Mouse (Mus musculus) heart, embryonic 13.5 days (tissue): ENCODE measurements around the gene Resp18. TPM values are rescaled to one million over a fixed set of nuclear protein-coding genes. Genes with fewer than 3 reads are reported as not detected.

ENCODE experiments used
- ATAC-seq: fragments of 200-750 bp; cut with Nextera tagmentation; 2 replicates; pipeline ENCODE4 v1.8.0; 2017; ENCODE audit warnings: moderate TSS enrichment; ENCODE audit not compliant: insufficient number of reproducible peaks, low FRiP score, low TSS enrichment; ENCODE audit errors: extremely low read depth
- H3K27ac ChIP-seq: fragments of 300-500 bp; sonication (generic); replicated peaks from 2 replicates; pipeline ENCODE4 v1.5.1; 2015; ENCODE audit warnings: moderate library complexity, mild to moderate bottlenecking, inconsistent platforms
- H3K27me3 ChIP-seq: fragments of 300-500 bp; sonication (generic); replicated peaks from 2 replicates; pipeline ENCODE4 v1.6.1; 2015; ENCODE audit warnings: mild to moderate bottlenecking, inconsistent platforms
- H3K36me3 ChIP-seq: fragments of 300-500 bp; sonication (generic); 2 replicates; pipeline ENCODE4 v1.6.1; 2015; ENCODE audit warnings: mild to moderate bottlenecking, inconsistent platforms
- H3K4me1 ChIP-seq: fragments of 300-500 bp; sonication (generic); 2 replicates; pipeline ENCODE4 v1.6.1; 2015; ENCODE audit warnings: inconsistent platforms
- H3K4me2 ChIP-seq: fragments of 300-500 bp; sonication (generic); 2 replicates; pipeline ENCODE4 v1.6.1; 2015; ENCODE audit warnings: inconsistent platforms, mild to moderate bottlenecking, moderate library complexity
- H3K4me3 ChIP-seq: fragments of 300-500 bp; sonication (generic); 2 replicates; pipeline ENCODE4 v1.5.1; 2015; ENCODE audit warnings: moderate library complexity, mild to moderate bottlenecking, inconsistent platforms
- H3K9ac ChIP-seq: fragments of 300-500 bp; sonication (generic); 2 replicates; pipeline ENCODE4 v1.6.1; 2015; ENCODE audit warnings: inconsistent platforms, mild to moderate bottlenecking, moderate library complexity
- H3K9me3 ChIP-seq: fragments of 300-500 bp; sonication (generic); 2 replicates; pipeline ENCODE4 v1.6.1; 2016; ENCODE audit warnings: inconsistent platforms
- WGBS: fragments of 180-500 bp; shearing (Covaris S2); methylation state at CpG from one replicate; pipeline ENCODE4 v1.1.7; 2015; ENCODE audit warnings: mixed read lengths; 5-methylcytosine and 5-hydroxymethylcytosine counted together
- polyA plus RNA-seq: library from polyadenylated mRNA; unstranded; fragments of >200 nt; fragmentation: Nextera tagmentation; extraction: Ambion mirVana; gene quantifications from 2 replicates; pipeline ENCODE4 v1.2.1, GENCODE M21; 2015

The Resp18 gene
- polyA plus RNA-seq, 1 experiment from 2014 or later = not detected

GRCm38 (mm10) chr1:75264091-75264880, 13.9 kb downstream of the Resp18 start, which contains the start of gene Ptprn:
Gene Ptprn (minus strand): TSS chr1:75264502.
- WGBS = 9% methylated on average over 32 of the region's 32 CpGs
- peak within 1 kb of the TSS; percentile 51 for H3K4me2 ChIP-seq
- no peak within 1 kb of the TSS for H3K9ac ChIP-seq
- no peak within 1 kb of the TSS for H3K27ac ChIP-seq
- ATAC-seq = no peak
- peak within 1 kb of the TSS; percentile 29 for H3K4me3 ChIP-seq
- peaks cover 85% of the 10 kb centered on the region for H3K27me3 ChIP-seq
- H3K9me3 ChIP-seq = no peaks in the 10 kb centered on the region
- no peaks in the 10 kb centered on the region for H3K36me3 ChIP-seq
- H3K4me1 ChIP-seq = no peaks in the 10 kb centered on the region

GRCm38 (mm10) chr1:75262969-75263951, 15.0 kb downstream of the Resp18 start:
- no peak for ATAC-seq
- H3K9me3 ChIP-seq = no peaks in the 10 kb centered on the region
- WGBS = 3% methylated on average over 40 of the region's 40 CpGs
- peak overlapping the region; percentile 51 for H3K4me2 ChIP-seq
- peaks cover 76% of the 10 kb centered on the region for H3K27me3 ChIP-seq
- H3K27ac ChIP-seq = no peak overlapping the region
- H3K9ac ChIP-seq = no peak overlapping the region
- H3K36me3 ChIP-seq = no peaks in the 10 kb centered on the region
- peak overlapping the region; percentile 29 for H3K4me3 ChIP-seq
- H3K4me1 ChIP-seq = no peaks in the 10 kb centered on the region

DNA sequence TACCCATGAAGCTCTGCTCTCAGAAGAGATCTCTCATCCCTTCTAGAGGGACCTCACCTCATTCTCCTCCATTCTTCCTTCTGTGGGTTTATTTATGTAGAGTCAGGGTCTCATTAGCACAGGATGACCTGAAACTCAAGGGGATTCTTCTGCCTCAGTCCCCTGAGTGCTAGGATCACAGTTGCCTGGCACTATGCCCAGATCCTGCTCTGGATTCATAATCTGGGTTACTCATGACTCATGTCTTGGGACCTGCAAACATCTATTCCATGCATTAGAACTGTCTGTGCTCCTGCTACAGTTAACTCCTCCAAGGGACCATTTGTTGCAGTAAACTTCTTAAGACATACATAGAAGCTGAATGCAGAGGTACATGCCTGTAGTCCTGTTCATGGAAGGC, 16.9 kb downstream of the Resp18 start:
- Histone ChIP-seq H3K27ac (no peak overlapping the region), H3K4me2 (no peak overlapping the region), H3K9me3 (no peaks in the 10 kb centered on the region), H3K4me3 (no peak overlapping the region), H3K27me3 (peaks cover 64% of the 10 kb centered on the region), H3K4me1 (no peaks in the 10 kb centered on the region), H3K9ac (no peak overlapping the region), H3K36me3 (no peaks in the 10 kb centered on the region)
- no peak for ATAC-seq

DNA sequence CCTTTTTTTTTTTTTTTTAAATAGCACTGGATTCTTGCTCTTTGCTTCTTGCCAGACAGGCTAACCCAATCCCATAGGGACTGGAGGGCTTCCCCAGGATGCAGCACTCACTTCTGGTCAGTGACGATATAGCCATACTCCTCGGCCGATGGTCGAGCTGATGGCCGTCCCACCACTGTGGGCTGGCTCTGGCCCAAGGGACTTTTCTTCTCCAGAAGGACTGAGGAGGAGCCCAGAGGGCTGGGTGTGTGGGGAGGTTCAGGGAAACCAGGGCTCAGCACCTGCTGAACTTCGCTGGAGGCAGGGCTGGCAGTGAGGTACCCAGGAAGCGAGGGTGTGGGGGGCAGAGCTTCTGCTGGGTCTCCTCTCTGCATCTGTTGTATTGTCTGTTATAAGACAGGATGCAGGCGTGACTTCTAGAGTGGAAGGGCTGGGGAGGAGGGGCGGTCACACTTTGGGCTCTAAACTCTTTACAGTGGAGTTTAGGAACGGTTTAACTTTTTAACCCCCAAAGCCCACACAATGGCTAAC, 22.6 kb downstream of the Resp18 start:
- H3K4me3 ChIP-seq = no peak overlapping the region
- peaks cover 28% of the 10 kb centered on the region for H3K27me3 ChIP-seq
- no peak overlapping the region for H3K9ac ChIP-seq
- no peak for ATAC-seq
- no peaks in the 10 kb centered on the region for H3K9me3 ChIP-seq
- no peaks in the 10 kb centered on the region for H3K36me3 ChIP-seq
- peaks cover 9% of the 10 kb centered on the region for H3K4me1 ChIP-seq
- no peak overlapping the region for H3K4me2 ChIP-seq
- H3K27ac ChIP-seq = no peak overlapping the region
- 60% methylated on average over 10 of the region's 10 CpGs for WGBS

DNA sequence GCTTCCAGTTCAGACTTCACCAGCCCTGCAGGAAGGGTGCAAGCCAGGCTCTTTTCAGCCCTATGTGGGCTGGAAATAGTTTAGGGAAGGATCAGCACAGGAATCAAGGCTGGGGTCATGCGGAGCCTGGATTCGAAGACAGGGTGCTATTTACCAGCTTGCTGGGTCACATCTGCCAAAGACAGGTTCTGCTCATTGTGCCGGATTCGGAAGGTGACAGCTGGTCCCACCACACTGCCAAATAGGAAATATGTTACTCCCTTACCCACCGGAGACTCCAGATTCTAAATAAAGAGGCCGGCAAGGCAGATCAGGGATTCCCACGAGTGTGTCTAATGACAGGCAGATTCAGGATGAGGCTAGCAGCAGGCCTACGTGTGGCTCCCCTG, 23.6 kb downstream of the Resp18 start:
- peaks cover 23% of the 10 kb centered on the region for H3K27me3 ChIP-seq
- WGBS = 66% methylated on average over 8 of the region's 8 CpGs
- no peak for ATAC-seq

GRCm38 (mm10) chr1:75253849-75254624, 24.2 kb downstream of the Resp18 start:
- H3K4me3 ChIP-seq = no peak overlapping the region

More for the DNA sequence above, 23.6 kb downstream of the Resp18 start:
- no peak overlapping the region; the same call in 1 of the 2 replicates for H3K9ac ChIP-seq
- no peak overlapping the region for H3K4me3 ChIP-seq
- H3K4me1 ChIP-seq = peaks cover 10% of the 10 kb centered on the region
- H3K27ac ChIP-seq = no peak overlapping the region
- no peaks in the 10 kb centered on the region for H3K36me3 ChIP-seq
- H3K9me3 ChIP-seq = no peaks in the 10 kb centered on the region
- no peak overlapping the region for H3K4me2 ChIP-seq

GRCm38 (mm10) chr1:75253029-75253428, 25.2 kb downstream of the Resp18 start:
- Histone ChIP-seq H3K27me3 (peaks cover 23% of the 10 kb centered on the region), H3K4me1 (peaks cover 24% of the 10 kb centered on the region), H3K27ac (no peak overlapping the region), H3K9me3 (no peaks in the 10 kb centered on the region), H3K9ac (no peak overlapping the region), H3K4me2 (no peak overlapping the region), H3K36me3 (no peaks in the 10 kb centered on the region), H3K4me3 (no peak overlapping the region)
- ATAC-seq = no peak
- 60% methylated on average over 16 of the region's 16 CpGs for WGBS

More at GRCm38 (mm10) chr1:75253849-75254624, 24.2 kb downstream of the Resp18 start:
- Histone ChIP-seq H3K36me3 (no peaks in the 10 kb centered on the region), H3K27ac (no peak overlapping the region), H3K4me1 (peaks cover 15% of the 10 kb centered on the region), H3K9me3 (no peaks in the 10 kb centered on the region), H3K4me2 (no peak overlapping the region), H3K9ac (no peak overlapping the region; the same call in 1 of the 2 replicates), H3K27me3 (peaks cover 23% of the 10 kb centered on the region)
- no peak for ATAC-seq
- WGBS = 56% methylated on average over 16 of the region's 16 CpGs

DNA sequence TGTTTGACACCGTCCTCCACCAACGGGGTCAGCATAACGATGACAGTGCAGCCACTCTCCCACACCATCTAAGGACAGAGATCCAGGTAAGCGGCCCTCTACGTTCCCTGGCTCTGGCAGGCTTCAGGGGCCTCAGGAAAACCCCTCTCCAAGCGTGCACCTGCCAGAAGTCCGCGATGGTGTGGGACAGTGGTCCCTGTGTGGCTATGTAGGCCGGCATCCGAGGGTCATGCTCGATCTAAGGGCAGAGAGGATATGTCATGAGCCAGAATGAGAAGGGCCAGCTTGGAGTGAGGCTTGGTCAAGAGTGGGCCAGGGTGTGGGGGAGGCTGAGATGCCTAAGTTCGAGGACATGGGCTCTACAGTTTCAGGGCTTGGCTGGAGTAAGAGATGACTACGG, 25.9 kb downstream of the Resp18 start:
- no peak for ATAC-seq
- H3K4me3 ChIP-seq = no peak overlapping the region
- H3K4me2 ChIP-seq = no peak overlapping the region
- H3K9me3 ChIP-seq = no peaks in the 10 kb centered on the region
- WGBS = 55% methylated on average over 13 of the region's 13 CpGs
- H3K9ac ChIP-seq = no peak overlapping the region
- H3K27ac ChIP-seq = no peak overlapping the region
- H3K4me1 ChIP-seq = peaks cover 31% of the 10 kb centered on the region
- H3K27me3 ChIP-seq = peaks cover 22% of the 10 kb centered on the region
- no peaks in the 10 kb centered on the region for H3K36me3 ChIP-seq

DNA sequence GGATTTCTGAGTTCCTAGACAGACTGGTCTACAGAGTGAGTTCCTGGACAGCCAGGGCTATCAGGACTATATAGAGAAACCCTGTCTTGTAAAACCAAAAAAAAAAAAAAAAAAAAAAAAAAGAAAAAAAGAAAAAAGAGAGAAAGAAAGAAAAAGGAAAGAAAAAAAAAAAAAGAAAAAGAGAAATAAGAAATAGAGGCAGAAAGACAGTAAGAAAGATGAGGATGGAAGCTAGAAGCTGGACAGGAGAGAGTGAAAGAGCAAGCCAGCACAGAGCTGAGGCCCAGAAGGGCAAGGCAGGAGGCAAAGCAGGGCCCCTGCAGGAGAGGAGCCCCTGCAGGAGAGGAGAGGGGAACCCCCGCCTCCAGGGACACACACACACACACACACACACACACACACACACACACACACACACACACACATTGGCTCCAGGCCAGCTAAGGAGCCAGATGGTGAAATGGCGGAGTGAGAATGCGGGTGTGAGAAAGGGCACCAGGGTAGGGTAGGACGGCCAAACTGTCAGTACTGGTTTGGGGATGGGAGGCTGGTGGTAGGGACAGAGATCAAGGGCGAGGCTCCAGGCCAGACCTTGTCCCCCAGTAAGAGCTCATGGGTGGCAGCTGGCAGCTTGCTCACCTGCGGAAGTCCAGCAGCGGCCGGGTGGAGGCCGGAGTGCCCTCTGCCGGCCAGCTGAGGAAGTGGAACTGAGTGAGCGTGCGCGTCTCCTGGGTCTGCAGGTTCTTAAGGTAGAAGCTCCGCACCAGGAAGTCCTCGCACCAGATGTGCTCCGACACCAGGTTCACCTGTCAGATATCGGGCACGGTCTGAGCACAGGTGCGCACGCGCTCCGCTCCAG, 26.9 kb downstream of the Resp18 start:
- H3K4me3 ChIP-seq = peak overlapping the region; percentile 31
- 7% methylated on average over 21 of the region's 22 CpGs for WGBS
- no peaks in the 10 kb centered on the region for H3K36me3 ChIP-seq
- ATAC-seq = no peak
- no peaks in the 10 kb centered on the region for H3K9me3 ChIP-seq
- peak overlapping the region; percentile 63 for H3K4me2 ChIP-seq
- peak overlapping the region; percentile 69 for H3K9ac ChIP-seq
- peaks cover 19% of the 10 kb centered on the region for H3K27me3 ChIP-seq
- H3K27ac ChIP-seq = no peak overlapping the region
- H3K4me1 ChIP-seq = peaks cover 40% of the 10 kb centered on the region

- H3K27ac ChIP-seq = no peak overlapping the region
- WGBS = 71% methylated on average over 3 of the region's 3 CpGs
- H3K27me3 ChIP-seq = peaks cover 19% of the 10 kb centered on the region
- peaks cover 40% of the 10 kb centered on the region for H3K4me1 ChIP-seq
- no peak overlapping the region for H3K4me2 ChIP-seq
- no peaks in the 10 kb centered on the region; the same call in 1 of the 2 replicates for H3K36me3 ChIP-seq
- no peak overlapping the region for H3K4me3 ChIP-seq
- ATAC-seq = no peak
- no peaks in the 10 kb centered on the region for H3K9me3 ChIP-seq
- no peak overlapping the region for H3K9ac ChIP-seq
Observed at GRCm38 (mm10) chr1:75250498-75250897, 27.7 kb downstream of the Resp18 start.
